Mouse (Mus musculus): ENCODE data around the gene Anxa6.

- TF ChIP-seq USF1 (IDR thresholded peaks at IDR 0.05; ENCODE audit: low read depth, low read length) = no peak
- TF ChIP-seq POLR2A (IDR thresholded peaks at IDR 0.05; ENCODE audit: low read depth, low read length) = no peak
- TF ChIP-seq CTCF (conservative IDR thresholded peaks at IDR 0.05 in 1 of 2, IDR thresholded peaks at IDR 0.05 in 1 of 2; ENCODE audit: low read depth in 2 of 2, low read length in 2 of 2) = no peak
- TF ChIP-seq GABPA (IDR thresholded peaks at IDR 0.05; ENCODE audit: insufficient replicate concordance, low read depth, low read length) = no peak
These were observed 82.6 kb downstream of the Anxa6 start for GRCm38 (mm10) chr11:54950684-54951083.

Data from CH12.LX (cell line).